Mouse (Mus musculus): ENCODE measurements around the gene Med16. TPM values are rescaled to one million over a fixed set of nuclear protein-coding genes. Genes with fewer than 3 reads are reported as not detected.

The Med16 gene
- total and polyA plus RNA-seq, 3 experiments, result 10.2 to 22.8 (median 12.1) TPM

DNA sequence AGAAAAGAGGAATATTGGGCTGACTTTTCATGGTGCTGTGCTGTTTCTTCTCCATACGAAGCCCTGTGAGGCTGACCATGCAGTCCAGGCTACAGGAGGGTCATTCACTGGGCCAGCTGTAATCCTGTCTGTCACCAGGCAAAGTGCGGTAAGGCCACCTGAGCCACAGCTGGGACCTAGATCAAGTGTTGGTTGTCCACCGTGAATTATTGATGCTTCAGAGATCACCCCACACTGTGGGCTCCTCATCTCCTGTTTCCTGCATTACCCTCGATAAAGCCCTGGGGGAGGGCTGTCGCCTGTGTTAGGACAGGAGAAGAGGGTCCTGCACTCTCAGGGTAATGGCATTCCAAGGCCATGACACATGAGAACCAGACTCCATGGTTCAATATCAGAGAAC, 62.2 kb downstream of the Med16 start:
- Histone ChIP-seq H3K4me3 (replicated peaks in 1 of 3; ENCODE audit: low read depth in 2 of 3, low read length in 2 of 3, poor library complexity in 1 of 3) (no peak overlapping the region), H3K27me3 (replicated peaks) (no peaks in the 10 kb centered on the region), H3K4me1 (ENCODE audit: control insufficient read depth in 1 of 2, insufficient read depth in 2 of 2) (peaks cover 5 to 21% of the 10 kb centered on the region in 2 experiments), H3K9ac (ENCODE audit: insufficient read depth, low read depth) (no peak overlapping the region), H3K36me3 (replicated peaks in 1 of 2; ENCODE audit: control insufficient read depth in 1 of 2, insufficient read depth in 1 of 2, low read length in 1 of 2) (peaks cover 0 to 4% of the 10 kb centered on the region in 2 experiments), H3K27ac (ENCODE audit: insufficient read depth, low read depth) (no peak overlapping the region), H3K79me2 (replicated peaks; ENCODE audit: control insufficient read depth, extremely low read depth, insufficient read depth, poor library complexity, severe bottlenecking) (no peaks in the 10 kb centered on the region), H3K9me3 (replicated peaks; ENCODE audit: low read length) (no peaks in the 10 kb centered on the region), H3K4me2 (ENCODE audit: insufficient read depth, low read depth, poor library complexity, severe bottlenecking) (no peak overlapping the region)
- TF ChIP-seq RAD21 (IDR thresholded peaks at IDR 0.05; ENCODE audit: low read depth, low read length) (no peak), PAX5 (IDR thresholded peaks at IDR 0.05; ENCODE audit: low read length) (no peak), HCFC1 (IDR thresholded peaks at IDR 0.05; ENCODE audit: low read depth, low read length) (no peak), USF1 (IDR thresholded peaks at IDR 0.05; ENCODE audit: low read depth, low read length) (no peak), CHD1 (IDR thresholded peaks at IDR 0.05; ENCODE audit: low read depth, low read length) (no peak), ZC3H11A (IDR thresholded peaks at IDR 0.05; ENCODE audit: low read depth, low read length) (no peak), JUN (IDR thresholded peaks at IDR 0.05; ENCODE audit: insufficient read depth, low read depth, low read length) (no peak), JUND (conservative IDR thresholded peaks at IDR 0.05; ENCODE audit: low read depth, low read length) (no peak), ZKSCAN1 (IDR thresholded peaks at IDR 0.05; ENCODE audit: borderline replicate concordance, low read depth, low read length) (no peak), MYC (IDR thresholded peaks at IDR 0.05; ENCODE audit: low read depth, low read length) (no peak)
- in situ Hi-C loops (cut with MboI; ENCODE audit: low pct_ligation_motif_present, low pct_unique_long_range_greater_than_20kb, low sequenced_read_pairs), result no loop called here
- dilution Hi-C loops (cut with MboI; ENCODE audit: extremely low pct_ligation_motif_present, extremely low pct_unique_long_range_greater_than_20kb, low sequenced_read_pairs), result no loop called here
- DNase-seq (ENCODE audit: extremely low read depth), result no peak

Other genes starting within 250 kb of the Med16 start
Only the 20 nearest of the 35 such genes appear.
- gene Fstl3, start 131.7 kb downstream of the Med16 start, total RNA-seq (2012; rRNA removed), result 0.25 TPM in 2 replicates
- gene Fstl3, start 131.7 kb downstream of the Med16 start, total RNA-seq (2014; rRNA removed), result not detected in 2 replicates
- not detected in 2 replicates for gene Fstl3, start 131.7 kb downstream of the Med16 start, polyA plus RNA-seq (2012; ENCODE audit: insufficient read length, low read depth)
- gene Prss57, start 118.0 kb downstream of the Med16 start, total RNA-seq (2012; rRNA removed), result 0.08 and 0.21 TPM in 2 replicates
- not detected in 2 replicates for gene Prss57, start 118.0 kb downstream of the Med16 start, total RNA-seq (2014; rRNA removed)
- gene Prss57, start 118.0 kb downstream of the Med16 start, polyA plus RNA-seq (2012; ENCODE audit: insufficient read length, low read depth), result not detected in 2 replicates
- 3.1 and 5.3 TPM in 2 replicates for gene Palm, start 115.4 kb downstream of the Med16 start, total RNA-seq (2012; rRNA removed)
- gene Palm, start 115.4 kb downstream of the Med16 start, total RNA-seq (2014; rRNA removed), result 0.36 and 0.78 TPM in 2 replicates
- 1.5 and 2.5 TPM in 2 replicates for gene Palm, start 115.4 kb downstream of the Med16 start, polyA plus RNA-seq (2012; ENCODE audit: insufficient read length, low read depth)
- gene Misp, start 87.9 kb downstream of the Med16 start, total RNA-seq (2012; rRNA removed), result not detected in 2 replicates
- not detected in 2 replicates for gene Misp, start 87.9 kb downstream of the Med16 start, total RNA-seq (2014; rRNA removed)
- gene Misp, start 87.9 kb downstream of the Med16 start, polyA plus RNA-seq (2012; ENCODE audit: insufficient read length, low read depth), result not detected in 2 replicates
- gene Ptbp1, start 54.5 kb downstream of the Med16 start, total RNA-seq (2012; rRNA removed), result 252 and 284 TPM in 2 replicates
- 261 and 284 TPM in 2 replicates for gene Ptbp1, start 54.5 kb downstream of the Med16 start, total RNA-seq (2014; rRNA removed)
- gene Ptbp1, start 54.5 kb downstream of the Med16 start, polyA plus RNA-seq (2012; ENCODE audit: insufficient read length, low read depth), result 482 and 497 TPM in 2 replicates
- 0.30 TPM in 1 of 2 replicates, not detected in the other for gene Prtn3, start 34.4 kb downstream of the Med16 start, total RNA-seq (2012; rRNA removed)
- gene Prtn3, start 34.4 kb downstream of the Med16 start, total RNA-seq (2014; rRNA removed), result not detected in 2 replicates
- 0.39 TPM in 1 of 2 replicates, not detected in the other for gene Prtn3, start 34.4 kb downstream of the Med16 start, polyA plus RNA-seq (2012; ENCODE audit: insufficient read length, low read depth)
- gene Plppr3, start 34.3 kb downstream of the Med16 start, total RNA-seq (2012; rRNA removed), result 0.47 and 0.55 TPM in 2 replicates
- not detected in 2 replicates for gene Plppr3, start 34.3 kb downstream of the Med16 start, total RNA-seq (2014; rRNA removed)
- 3.4 TPM in 2 replicates for gene Plppr3, start 34.3 kb downstream of the Med16 start, polyA plus RNA-seq (2012; ENCODE audit: insufficient read length, low read depth)
- not detected in 2 replicates for gene Elane, start 22.7 kb downstream of the Med16 start, total RNA-seq (2012; rRNA removed)
- not detected in 2 replicates for gene Elane, start 22.7 kb downstream of the Med16 start, total RNA-seq (2014; rRNA removed)
- not detected in 2 replicates for gene Elane, start 22.7 kb downstream of the Med16 start, polyA plus RNA-seq (2012; ENCODE audit: insufficient read length, low read depth)
- gene Cfd, start 18.1 kb downstream of the Med16 start, total RNA-seq (2012; rRNA removed), result not detected in 2 replicates
- not detected in 2 replicates for gene Cfd, start 18.1 kb downstream of the Med16 start, total RNA-seq (2014; rRNA removed)
- gene Cfd, start 18.1 kb downstream of the Med16 start, polyA plus RNA-seq (2012; ENCODE audit: insufficient read length, low read depth), result 0.26 TPM in 1 of 2 replicates, not detected in the other
- 6.0 and 8.1 TPM in 2 replicates for gene Gm26602, start 1.9 kb upstream of the Med16 start, total RNA-seq (2012; rRNA removed)
- gene Gm26602, start 1.9 kb upstream of the Med16 start, total RNA-seq (2014; rRNA removed), result not detected in 2 replicates
- gene Gm26602, start 1.9 kb upstream of the Med16 start, polyA plus RNA-seq (2012; ENCODE audit: insufficient read length, low read depth), result not detected in 2 replicates
- 0.21 and 0.76 TPM in 2 replicates for gene Kiss1r, start 8.0 kb upstream of the Med16 start, total RNA-seq (2012; rRNA removed)
- 0.24 and 0.32 TPM in 2 replicates for gene Kiss1r, start 8.0 kb upstream of the Med16 start, total RNA-seq (2014; rRNA removed)
- gene Kiss1r, start 8.0 kb upstream of the Med16 start, polyA plus RNA-seq (2012; ENCODE audit: insufficient read length, low read depth), result 0.17 and 0.20 TPM in 2 replicates
- gene R3hdm4, start 12.3 kb upstream of the Med16 start, total RNA-seq (2012; rRNA removed), result 20.9 and 22.3 TPM in 2 replicates
- gene R3hdm4, start 12.3 kb upstream of the Med16 start, total RNA-seq (2014; rRNA removed), result 8.9 and 10.5 TPM in 2 replicates
- 53.2 and 59.4 TPM in 2 replicates for gene R3hdm4, start 12.3 kb upstream of the Med16 start, polyA plus RNA-seq (2012; ENCODE audit: insufficient read length, low read depth)
- 114 and 161 TPM in 2 replicates for gene Arid3a, start 18.1 kb upstream of the Med16 start, total RNA-seq (2012; rRNA removed)
- gene Arid3a, start 18.1 kb upstream of the Med16 start, total RNA-seq (2014; rRNA removed), result 45.9 and 48.4 TPM in 2 replicates
- 84.7 and 94.4 TPM in 2 replicates for gene Arid3a, start 18.1 kb upstream of the Med16 start, polyA plus RNA-seq (2012; ENCODE audit: insufficient read length, low read depth)
- gene Wdr18, start 51.2 kb upstream of the Med16 start, total RNA-seq (2012; rRNA removed), result 92.1 and 111 TPM in 2 replicates
- gene Wdr18, start 51.2 kb upstream of the Med16 start, total RNA-seq (2014; rRNA removed), result 59.7 and 70.8 TPM in 2 replicates
- 54.2 and 69.7 TPM in 2 replicates for gene Wdr18, start 51.2 kb upstream of the Med16 start, polyA plus RNA-seq (2012; ENCODE audit: insufficient read length, low read depth)
- 0.59 and 0.76 TPM in 2 replicates for gene Grin3b, start 61.8 kb upstream of the Med16 start, total RNA-seq (2012; rRNA removed)
- gene Grin3b, start 61.8 kb upstream of the Med16 start, total RNA-seq (2014; rRNA removed), result 0.27 and 0.30 TPM in 2 replicates
- gene Grin3b, start 61.8 kb upstream of the Med16 start, polyA plus RNA-seq (2012; ENCODE audit: insufficient read length, low read depth), result 0.56 and 0.78 TPM in 2 replicates
- 67.1 and 71.7 TPM in 2 replicates for gene Tmem259, start 75.4 kb upstream of the Med16 start, total RNA-seq (2012; rRNA removed)
- gene Tmem259, start 75.4 kb upstream of the Med16 start, total RNA-seq (2014; rRNA removed), result 50.1 and 50.2 TPM in 2 replicates
- gene Tmem259, start 75.4 kb upstream of the Med16 start, polyA plus RNA-seq (2012; ENCODE audit: insufficient read length, low read depth), result 66.0 and 84.2 TPM in 2 replicates
- gene Cnn2, start 79.7 kb upstream of the Med16 start, total RNA-seq (2012; rRNA removed), result 26.3 and 26.9 TPM in 2 replicates
- gene Cnn2, start 79.7 kb upstream of the Med16 start, total RNA-seq (2014; rRNA removed), result 46.3 and 49.0 TPM in 2 replicates
- 52.6 and 62.7 TPM in 2 replicates for gene Cnn2, start 79.7 kb upstream of the Med16 start, polyA plus RNA-seq (2012; ENCODE audit: insufficient read length, low read depth)
- gene Abca7, start 87.6 kb upstream of the Med16 start, total RNA-seq (2012; rRNA removed), result 6.8 and 7.0 TPM in 2 replicates
- 2.3 TPM in 2 replicates for gene Abca7, start 87.6 kb upstream of the Med16 start, total RNA-seq (2014; rRNA removed)
- 5.4 and 6.1 TPM in 2 replicates for gene Abca7, start 87.6 kb upstream of the Med16 start, polyA plus RNA-seq (2012; ENCODE audit: insufficient read length, low read depth)
- gene Arhgap45, start 107.7 kb upstream of the Med16 start, total RNA-seq (2012; rRNA removed), result 23.4 and 25.9 TPM in 2 replicates
- gene Arhgap45, start 107.7 kb upstream of the Med16 start, total RNA-seq (2014; rRNA removed), result 10.3 and 11.8 TPM in 2 replicates
- gene Arhgap45, start 107.7 kb upstream of the Med16 start, polyA plus RNA-seq (2012; ENCODE audit: insufficient read length, low read depth), result 20.2 and 21.2 TPM in 2 replicates
- gene Polr2e, start 130.9 kb upstream of the Med16 start, total RNA-seq (2012; rRNA removed), result 127 and 132 TPM in 2 replicates
- 98.3 and 105 TPM in 2 replicates for gene Polr2e, start 130.9 kb upstream of the Med16 start, total RNA-seq (2014; rRNA removed)
- 194 and 227 TPM in 2 replicates for gene Polr2e, start 130.9 kb upstream of the Med16 start, polyA plus RNA-seq (2012; ENCODE audit: insufficient read length, low read depth)